Mouse (Mus musculus) hindbrain, embryonic 13.5 days (tissue): Measurements from ENCODE around the gene Mgat4a. TPM values are rescaled to one million over a fixed set of nuclear protein-coding genes. Genes with fewer than 3 reads are reported as not detected.

ENCODE experiments used
- ATAC-seq: fragments of 200-750 bp; cut with Nextera tagmentation; 2 replicates; pipeline ENCODE4 v1.8.0; 2017; ENCODE audit warnings: moderate TSS enrichment; ENCODE audit not compliant: low FRiP score
- H3K27ac ChIP-seq: fragments of 300-500 bp; sonication (generic); 2 replicates; pipeline ENCODE4 v1.5.1; 2015; ENCODE audit warnings: inconsistent platforms, mild to moderate bottlenecking, moderate library complexity
- H3K27me3 ChIP-seq: fragments of 300-500 bp; sonication (generic); 2 replicates; pipeline ENCODE4 v1.6.1; 2015; ENCODE audit warnings: mild to moderate bottlenecking, inconsistent platforms
- H3K36me3 ChIP-seq: fragments of 300-500 bp; sonication (generic); 2 replicates; pipeline ENCODE4 v1.6.1; 2015; ENCODE audit warnings: mild to moderate bottlenecking, inconsistent platforms
- H3K4me1 ChIP-seq: fragments of 300-500 bp; sonication (generic); replicated peaks from 2 replicates; pipeline ENCODE4 v1.6.1; 2015; ENCODE audit warnings: inconsistent platforms
- H3K4me2 ChIP-seq: fragments of 300-500 bp; sonication (generic); 2 replicates; pipeline ENCODE4 v1.6.1; 2015; ENCODE audit warnings: inconsistent platforms, mild to moderate bottlenecking, moderate library complexity
- H3K4me3 ChIP-seq: fragments of 300-500 bp; sonication (generic); 2 replicates; pipeline ENCODE4 v1.5.1; 2015; ENCODE audit warnings: mild to moderate bottlenecking, inconsistent platforms
- H3K9ac ChIP-seq: fragments of 300-500 bp; sonication (generic); 2 replicates; pipeline ENCODE4 v1.6.1; 2015; ENCODE audit warnings: mild to moderate bottlenecking, inconsistent platforms
- H3K9me3 ChIP-seq: fragments of 300-500 bp; sonication (generic); 2 replicates; pipeline ENCODE4 v1.6.1; 2016; ENCODE audit warnings: inconsistent platforms
- WGBS: fragments of 180-500 bp; shearing (Covaris S2); methylation state at CpG from one replicate; pipeline ENCODE4 v1.1.7; 2015; 5-methylcytosine and 5-hydroxymethylcytosine counted together
- polyA plus RNA-seq: library from polyadenylated mRNA; unstranded; fragments of >200 nt; fragmentation: Nextera tagmentation; extraction: Ambion mirVana; gene quantifications from 2 replicates; pipeline ENCODE4 v1.2.1, GENCODE M21; 2015

The Mgat4a gene
- polyA plus RNA-seq, 1 experiment from 2014 or later: 8.0 TPM

DNA sequence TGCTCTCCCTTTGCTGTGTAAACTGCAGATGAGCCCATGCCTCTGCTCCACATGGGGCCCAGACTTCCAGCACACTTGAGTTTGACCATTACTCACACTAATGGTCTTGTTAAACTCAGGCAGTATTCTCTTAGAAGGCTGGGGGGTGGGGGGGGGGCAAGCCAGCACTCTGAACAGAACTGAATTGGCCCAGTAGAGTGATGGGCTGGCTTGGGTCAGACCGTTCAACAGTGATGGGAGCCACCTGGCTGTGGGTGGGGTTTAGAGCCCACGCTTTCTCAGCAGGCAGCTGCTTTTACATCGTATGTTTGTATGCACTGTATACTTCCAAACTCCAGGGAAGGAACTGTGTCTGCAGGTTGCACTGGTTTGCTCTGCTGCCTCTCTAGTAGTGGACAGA is 141.9 kb downstream of the Mgat4a start:
- peaks cover 78% of the 10 kb centered on the region for H3K36me3 ChIP-seq
- no peak overlapping the region for H3K4me2 ChIP-seq
- 58% methylated on average over 3 of the region's 3 CpGs for WGBS
- no peak for ATAC-seq
- no peaks in the 10 kb centered on the region for H3K9me3 ChIP-seq
- H3K27me3 ChIP-seq: no peaks in the 10 kb centered on the region
- H3K4me3 ChIP-seq: no peak overlapping the region
- 0 out of 2 replicates have a peak, but pooled peaks cover 9% of the 10 kb centered on the region for H3K4me1 ChIP-seq
- H3K27ac ChIP-seq: no peak overlapping the region
- no peak overlapping the region for H3K9ac ChIP-seq

DNA sequence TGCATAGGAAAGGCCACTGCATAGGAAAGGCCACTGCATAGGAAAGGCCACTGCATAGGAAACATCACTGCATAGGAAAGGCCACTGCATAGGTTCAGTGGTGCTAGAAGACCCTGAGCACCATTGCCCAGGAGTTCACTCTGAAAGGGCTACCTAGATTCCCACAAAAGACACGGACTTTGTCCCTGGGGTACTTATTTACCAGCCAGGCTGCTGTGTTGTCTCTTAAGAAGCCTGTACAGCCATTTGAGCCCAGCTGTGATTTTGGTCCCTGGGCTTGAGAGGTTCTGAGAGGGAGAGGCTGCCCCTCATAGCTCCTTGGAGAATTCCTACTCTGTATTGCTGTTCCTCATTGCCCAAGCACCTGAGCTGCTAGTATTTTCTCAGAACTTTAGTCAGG is 144.3 kb downstream of the Mgat4a start:
- Histone ChIP-seq H3K27ac (no peak overlapping the region), H3K4me1 (0 out of 2 replicates have a peak, but pooled peaks cover 9% of the 10 kb centered on the region), H3K36me3 (peaks cover 77% of the 10 kb centered on the region), H3K9ac (no peak overlapping the region), H3K4me2 (no peak overlapping the region), H3K9me3 (no peaks in the 10 kb centered on the region), H3K4me3 (no peak overlapping the region), H3K27me3 (no peaks in the 10 kb centered on the region)
- WGBS: 55% methylated on average over 1 of the region's 1 CpGs
- no peak for ATAC-seq

DNA sequence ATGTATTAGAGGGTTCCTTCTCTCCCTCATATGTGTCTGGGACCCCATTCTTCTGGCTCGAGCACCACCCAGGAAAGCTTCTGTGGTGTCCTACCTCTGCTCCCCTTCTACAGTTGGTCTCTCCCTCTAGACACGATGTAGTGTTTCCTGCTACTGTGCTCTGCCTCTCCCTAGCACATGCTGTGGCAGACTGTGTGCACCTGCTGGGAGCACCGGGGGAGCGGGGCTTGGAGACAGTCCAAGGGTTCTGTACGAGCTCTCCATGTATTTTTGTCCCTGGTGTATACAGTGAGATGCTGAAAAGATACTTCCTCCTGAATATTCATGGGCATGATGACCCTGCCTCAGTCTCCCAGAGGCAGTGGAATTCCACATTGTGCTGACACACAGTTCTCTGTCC is 147.6 kb downstream of the Mgat4a start:
- no peaks in the 10 kb centered on the region for H3K9me3 ChIP-seq
- no peak overlapping the region for H3K4me3 ChIP-seq
- H3K4me1 ChIP-seq: 0 out of 2 replicates have a peak, but pooled peaks cover 2% of the 10 kb centered on the region
- 70% methylated on average over 5 of the region's 5 CpGs for WGBS
- ATAC-seq: no peak
- no peak overlapping the region for H3K4me2 ChIP-seq
- no peak overlapping the region for H3K27ac ChIP-seq
- peaks cover 83% of the 10 kb centered on the region for H3K36me3 ChIP-seq
- no peaks in the 10 kb centered on the region for H3K27me3 ChIP-seq
- no peak overlapping the region for H3K9ac ChIP-seq

Other genes with a start within 250 kb of the Mgat4a start
- gene Inpp4a, start 241.2 kb downstream of the Mgat4a start, polyA plus RNA-seq: 59.1 and 60.9 TPM in 2 replicates
- gene Coa5, start 110.9 kb downstream of the Mgat4a start, polyA plus RNA-seq: 54.8 and 56.1 TPM in 2 replicates
- 125 and 127 TPM in 2 replicates for gene Unc50, start 110.9 kb downstream of the Mgat4a start, polyA plus RNA-seq
- 1.6 and 1.7 TPM in 2 replicates for gene 2010300C02Rik, start 179.1 kb upstream of the Mgat4a start, polyA plus RNA-seq